ENCODE assay signal across 26 mouse cellular contexts in genomic region chr16:74548374-74548773, GRCm38 (mm10).
A peak's percentile ranks its signal among the peaks of the same experiment; 100 is the strongest.
DNase-seq lines count a peak whose midpoint lies in the region; ATAC-seq and TF ChIP-seq lines count a peak whose summit lies in the region.
"Had no signal": no experiment of that assay in that cellular context is flagged by ENCODE, and none has a peak within 500 bp of the region (broad histone marks: within the 10 kb centered on the region; RNA-seq: fewer than 3 reads in every experiment).

No protein-coding gene starts in this region.

- H3K36me3 ChIP-seq in forebrain, embryonic 11.5 days (ENCODE audit: control insufficient read depth, insufficient read depth, low read length) = no peaks in the 10 kb centered on the region
- no peaks in the 10 kb centered on the region for H3K36me3 ChIP-seq in forebrain, embryonic 10.5 days (replicated peaks)
- no peaks in the 10 kb centered on the region for H3K36me3 ChIP-seq in hindbrain, postnatal 0 days (ENCODE audit: insufficient read depth, low read length)
- no peaks in the 10 kb centered on the region for H3K36me3 ChIP-seq in hindbrain, embryonic 13.5 days
- H3K36me3 ChIP-seq: embryonic facial prominence, embryonic 13.5 days; forebrain, embryonic 15.5 days; G1E; hindbrain, embryonic 12.5 days had no signal

- H3K27me3 ChIP-seq in forebrain, embryonic 11.5 days (ENCODE audit: control insufficient read depth, insufficient read depth, low read length) = no peaks in the 10 kb centered on the region
- no peaks in the 10 kb centered on the region for H3K27me3 ChIP-seq in forebrain, embryonic 10.5 days (ENCODE audit: poor library complexity, severe bottlenecking)
- H3K27me3 ChIP-seq in hindbrain, postnatal 0 days (ENCODE audit: insufficient read depth, low read length) = no peaks in the 10 kb centered on the region
- H3K27me3 ChIP-seq in hindbrain, embryonic 13.5 days = no peaks in the 10 kb centered on the region
- H3K27me3 ChIP-seq: CH12.LX; embryonic facial prominence, embryonic 13.5 days; forebrain, embryonic 15.5 days; hindbrain, embryonic 12.5 days had no signal

- no peak overlapping the region for H3K4me2 ChIP-seq in forebrain, embryonic 11.5 days (ENCODE audit: low read depth, low read length, severe bottlenecking)
- no peak overlapping the region for H3K4me2 ChIP-seq in hindbrain, postnatal 0 days (ENCODE audit: low read depth, low read length)
- no peak overlapping the region for H3K4me2 ChIP-seq in hindbrain, embryonic 13.5 days
- H3K4me2 ChIP-seq: embryonic facial prominence, embryonic 13.5 days; forebrain, embryonic 15.5 days; heart, embryonic 11.5 days; hindbrain, embryonic 12.5 days had no signal

- no peak overlapping the region for H3K4me3 ChIP-seq in forebrain, embryonic 11.5 days (ENCODE audit: low read depth, low read length)
- no peak overlapping the region for H3K4me3 ChIP-seq in forebrain, embryonic 10.5 days
- no peak overlapping the region for H3K4me3 ChIP-seq in hindbrain, postnatal 0 days (ENCODE audit: low read length)
- no peak overlapping the region for H3K4me3 ChIP-seq in hindbrain, embryonic 13.5 days
- no peak overlapping the region for H3K4me3 ChIP-seq in layer of hippocampus, adult 2 months
- H3K4me3 ChIP-seq: embryonic facial prominence, embryonic 13.5 days; forebrain, embryonic 15.5 days; hindbrain, embryonic 12.5 days had no signal

- no peaks in the 10 kb centered on the region for H3K9me3 ChIP-seq in forebrain, embryonic 11.5 days (ENCODE audit: control insufficient read depth, low read length)
- no peaks in the 10 kb centered on the region for H3K9me3 ChIP-seq in forebrain, embryonic 10.5 days
- no peaks in the 10 kb centered on the region for H3K9me3 ChIP-seq in hindbrain, postnatal 0 days (ENCODE audit: low read length)
- H3K9me3 ChIP-seq in hindbrain, embryonic 13.5 days = no peaks in the 10 kb centered on the region
- H3K9me3 ChIP-seq: embryonic facial prominence, embryonic 13.5 days; forebrain, embryonic 15.5 days; G1E; hindbrain, embryonic 12.5 days had no signal

- DNase-seq in forebrain, embryonic 11.5 days (ENCODE audit: low spot score) = no peak
- no peak for DNase-seq in forebrain, embryonic 10.5 days (ENCODE audit: extremely low spot score, low spot score)
- peak; percentile 11 for DNase-seq in hindbrain, postnatal 0 days (ENCODE audit: low spot score)
- DNase-seq in layer of hippocampus, adult 2 months (ENCODE audit: low spot score in 2 of 2) = no peak
- no peak for DNase-seq in layer of hippocampus, postnatal 10 days (ENCODE audit: low spot score in 2 of 2)
- peak; percentile 48 for DNase-seq in brain, embryonic 14.5 days (ENCODE audit: low read depth)
- DNase-seq: adrenal gland, postnatal 10 days; adrenal gland, postnatal 36 days; B cell, adult 2 months; cerebellum, adult 11 months; cerebellum, adult 2 months; cerebellum, adult 9-11 months; cerebellum, postnatal 25 days; gastrocnemius, postnatal 10 days; gastrocnemius, postnatal 36 days had no signal

- no peak overlapping the region for H3K27ac ChIP-seq in forebrain, embryonic 11.5 days (ENCODE audit: low read depth, low read length)
- no peak overlapping the region for H3K27ac ChIP-seq in forebrain, embryonic 10.5 days
- H3K27ac ChIP-seq in hindbrain, postnatal 0 days = no peak overlapping the region
- no peak overlapping the region for H3K27ac ChIP-seq in hindbrain, embryonic 13.5 days
- H3K27ac ChIP-seq in layer of hippocampus, adult 2 months = no peak overlapping the region
- H3K27ac ChIP-seq: embryonic facial prominence, embryonic 13.5 days; forebrain, embryonic 15.5 days; hindbrain, embryonic 12.5 days had no signal

- 69% methylated on average over 5 of the region's 5 CpGs for WGBS in forebrain, embryonic 11.5 days
- 79% methylated on average over 5 of the region's 5 CpGs for WGBS in forebrain, embryonic 10.5 days
- 61% methylated on average over 5 of the region's 5 CpGs for WGBS in hindbrain, postnatal 0 days
- 74% methylated on average over 5 of the region's 5 CpGs for WGBS in hindbrain, embryonic 13.5 days

- H3K4me1 ChIP-seq in forebrain, embryonic 11.5 days (replicated peaks; ENCODE audit: control insufficient read depth, insufficient read depth, low read length) = no peaks in the 10 kb centered on the region; the same call in 1 of the 2 replicates
- no peaks in the 10 kb centered on the region; the same call in 1 of the 2 replicates for H3K4me1 ChIP-seq in forebrain, embryonic 10.5 days
- no peaks in the 10 kb centered on the region for H3K4me1 ChIP-seq in hindbrain, postnatal 0 days (ENCODE audit: insufficient read depth, low read length)
- no peaks in the 10 kb centered on the region for H3K4me1 ChIP-seq in hindbrain, embryonic 13.5 days (replicated peaks)
- H3K4me1 ChIP-seq: embryonic facial prominence, embryonic 13.5 days; hindbrain, embryonic 12.5 days had no signal

- no peak for TF ChIP-seq CTCF in hindbrain, postnatal 0 days (IDR thresholded peaks at IDR 0.05; ENCODE audit: low read depth)
- 0 out of 2 replicates have a peak, but pooled peaks have one; percentile 14 for TF ChIP-seq CTCF in layer of hippocampus, adult 2 months (conservative IDR thresholded peaks at IDR 0.05)
- no peak for TF ChIP-seq CTCF in brain, embryonic 14.5 days (IDR thresholded peaks at IDR 0.05; ENCODE audit: borderline replicate concordance, extremely low read depth, insufficient read depth, insufficient read length)

- peak; percentile 60 for ATAC-seq in forebrain, embryonic 11.5 days (replicated peaks; ENCODE audit: low FRiP score)
- ATAC-seq in hindbrain, postnatal 0 days = no peak
- ATAC-seq in hindbrain, embryonic 13.5 days (ENCODE audit: low FRiP score) = no peak
- ATAC-seq: forebrain, embryonic 15.5 days; hindbrain, embryonic 16.5 days; inflammation-experienced regulatory T-cells, adult 6 months; intestine, embryonic 16.5 days; Patski had no signal

- no peak overlapping the region for H3K9ac ChIP-seq in forebrain, embryonic 11.5 days (ENCODE audit: low read length)
- no peak overlapping the region for H3K9ac ChIP-seq in hindbrain, postnatal 0 days (replicated peaks; ENCODE audit: low read length)
- no peak overlapping the region for H3K9ac ChIP-seq in hindbrain, embryonic 13.5 days
- H3K9ac ChIP-seq: embryonic facial prominence, embryonic 13.5 days; forebrain, embryonic 15.5 days; hindbrain, embryonic 12.5 days had no signal

- no peak for TF ChIP-seq POLR2A in brain, embryonic 14.5 days (IDR thresholded peaks at IDR 0.05; ENCODE audit: borderline replicate concordance, extremely low read depth, insufficient read depth, insufficient read length, poor library complexity, severe bottlenecking)

Comparison
In these comparisons a context has a peak if more than half of its experiments do, and no peak if none do; other contexts are left out.
1. DNase-seq: peak in hindbrain, postnatal 0 days (single experiment) and brain, embryonic 14.5 days (single experiment); none in forebrain, embryonic 11.5 days (single experiment), forebrain, embryonic 10.5 days (single experiment), layer of hippocampus, adult 2 months (0 of 2) and layer of hippocampus, postnatal 10 days (0 of 2).